Mouse (Mus musculus): Measurements from ENCODE around the gene Sgip1. TPM values are rescaled to one million over a fixed set of nuclear protein-coding genes. Genes with fewer than 3 reads are reported as not detected.

The Sgip1 gene
- polyA plus RNA-seq, 1 experiment from 2014 or later = 0.99 TPM

DNA sequence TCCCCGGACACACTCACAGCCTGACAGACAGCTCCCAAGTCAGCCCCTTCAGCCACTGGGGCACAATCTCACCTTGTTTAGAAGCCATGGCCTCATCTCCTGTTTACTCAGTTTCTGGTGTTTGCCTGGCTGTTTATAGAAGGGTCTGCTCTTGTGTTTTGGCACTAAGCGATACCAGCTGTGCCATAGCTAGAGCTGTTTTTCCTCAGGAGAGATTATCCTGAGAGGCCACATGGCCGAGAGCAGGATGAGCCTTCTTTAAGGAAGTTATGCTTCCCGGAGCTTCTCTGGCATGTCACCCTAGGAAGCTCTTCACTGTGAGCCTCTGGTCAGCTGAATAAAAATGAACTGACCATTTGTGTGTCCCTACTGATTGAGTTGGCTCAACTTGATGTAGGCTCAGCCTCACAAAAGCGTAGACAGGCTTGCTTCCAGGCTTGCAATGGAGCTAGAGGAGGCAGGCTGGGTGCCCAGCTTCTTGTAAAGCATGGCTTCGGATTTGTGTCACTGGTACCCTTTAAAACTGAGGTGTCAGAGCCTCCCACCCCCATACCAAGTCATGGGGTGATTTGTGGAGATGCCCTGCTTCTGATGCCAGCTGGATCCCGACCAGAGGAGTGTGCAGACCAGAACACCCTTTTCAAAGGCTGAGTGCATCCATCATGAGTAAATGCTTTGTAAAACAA, 42.1 kb downstream of the Sgip1 start:
- WGBS (ENCODE audit: insufficient replicate concordance) = 59% methylated on average over 7 of the region's 7 CpGs
- ATAC-seq = no peak
- Histone ChIP-seq H3K27me3 (replicated peaks) (no peaks in the 10 kb centered on the region), H3K4me2 (no peak overlapping the region), H3K9me3 (replicated peaks) (no peaks in the 10 kb centered on the region), H3K9ac (no peak overlapping the region), H3K4me1 (no peaks in the 10 kb centered on the region), H3K27ac (no peak overlapping the region), H3K4me3 (no peak overlapping the region), H3K36me3 (no peaks in the 10 kb centered on the region)

DNA sequence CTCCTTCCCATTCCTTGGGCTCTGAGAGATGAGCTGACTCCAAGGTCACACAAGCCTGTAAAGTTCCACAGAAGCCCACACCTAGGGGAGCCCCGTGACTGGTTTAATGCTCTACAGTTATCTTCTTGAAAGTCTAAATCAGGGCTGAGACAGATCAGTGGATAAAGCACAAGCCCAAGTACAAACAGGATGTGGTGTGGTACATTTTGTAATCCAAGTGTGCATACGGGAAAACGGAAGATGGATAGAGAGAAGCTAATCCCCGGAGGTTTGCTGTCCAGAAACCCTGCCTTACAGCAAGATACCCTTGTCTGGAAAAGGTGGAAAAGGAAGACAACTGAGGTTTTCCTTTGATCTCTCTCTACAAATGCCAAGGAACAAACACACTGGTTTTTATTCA, 44.1 kb downstream of the Sgip1 start:
- Histone ChIP-seq H3K9ac (no peak overlapping the region), H3K27me3 (replicated peaks) (no peaks in the 10 kb centered on the region), H3K4me2 (no peak overlapping the region), H3K4me1 (no peaks in the 10 kb centered on the region), H3K36me3 (no peaks in the 10 kb centered on the region), H3K4me3 (no peak overlapping the region), H3K27ac (no peak overlapping the region), H3K9me3 (replicated peaks) (no peaks in the 10 kb centered on the region)
- no peak for ATAC-seq
- 49% methylated on average over 4 of the region's 4 CpGs for WGBS (ENCODE audit: insufficient replicate concordance)

DNA sequence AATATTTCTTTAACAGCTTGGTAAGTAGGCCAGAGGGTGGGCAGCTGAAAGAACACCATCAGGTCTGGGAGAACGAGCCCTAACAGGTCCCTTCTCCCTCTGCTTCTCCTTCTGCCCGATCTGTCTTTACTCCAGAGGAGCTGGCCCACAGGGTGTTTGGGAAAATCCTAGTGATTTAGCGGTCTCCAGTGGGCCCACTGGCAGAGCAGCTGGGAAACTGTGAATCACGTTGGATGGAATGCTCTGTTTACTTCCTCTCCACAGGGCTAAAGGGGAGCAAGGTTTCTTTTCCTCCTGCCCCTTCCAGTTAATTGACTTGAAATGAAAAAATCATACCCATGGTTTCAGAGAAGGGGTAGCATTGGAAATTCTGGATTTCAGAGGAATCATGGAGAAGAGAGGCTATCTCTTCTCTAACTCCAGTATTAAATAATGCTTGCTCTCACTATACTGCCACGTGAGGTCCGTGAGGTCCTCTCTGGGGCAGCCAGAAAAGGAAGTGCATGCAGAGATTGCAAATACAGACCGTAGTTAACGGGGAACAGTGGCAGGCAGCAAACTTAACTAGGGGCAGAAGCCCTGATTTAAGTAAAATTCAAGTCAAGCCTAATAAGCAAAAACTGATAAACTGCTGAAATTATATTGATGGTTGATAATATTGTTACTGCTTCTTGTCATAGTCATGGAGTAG, 51.1 kb downstream of the Sgip1 start:
- Histone ChIP-seq H3K4me1 (no peaks in the 10 kb centered on the region), H3K9me3 (replicated peaks) (no peaks in the 10 kb centered on the region), H3K27ac (no peak overlapping the region), H3K36me3 (no peaks in the 10 kb centered on the region), H3K9ac (no peak overlapping the region), H3K4me2 (no peak overlapping the region), H3K4me3 (no peak overlapping the region), H3K27me3 (replicated peaks) (no peaks in the 10 kb centered on the region)
- no peak for ATAC-seq
- 41% methylated on average over 8 of the region's 8 CpGs for WGBS (ENCODE audit: insufficient replicate concordance)

DNA sequence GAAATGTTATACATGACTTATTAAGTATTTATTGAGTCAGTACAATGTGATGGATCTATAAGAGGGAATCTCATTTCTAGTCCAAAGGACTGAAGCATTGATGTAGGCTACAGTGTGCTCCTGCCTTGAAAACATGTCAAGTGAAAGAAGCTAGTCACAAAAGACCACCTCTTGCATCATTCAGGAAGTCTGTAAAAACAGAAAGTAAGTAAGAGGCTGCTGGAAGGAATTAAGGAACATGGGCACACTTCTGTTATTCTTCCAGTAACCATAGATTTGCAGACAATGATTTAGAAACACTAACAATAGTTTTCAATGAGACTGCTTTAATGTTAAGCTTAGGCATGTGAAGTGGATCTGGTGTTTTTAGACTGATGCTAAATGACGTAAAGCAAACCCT, 60.4 kb downstream of the Sgip1 start:
- Histone ChIP-seq H3K4me2 (no peak overlapping the region), H3K27me3 (replicated peaks) (no peaks in the 10 kb centered on the region), H3K36me3 (no peaks in the 10 kb centered on the region), H3K27ac (no peak overlapping the region), H3K9me3 (replicated peaks) (no peaks in the 10 kb centered on the region), H3K4me3 (no peak overlapping the region), H3K9ac (no peak overlapping the region), H3K4me1 (no peaks in the 10 kb centered on the region)
- no peak for ATAC-seq
- 67% methylated on average over 1 of the region's 1 CpGs for WGBS (ENCODE audit: insufficient replicate concordance)

DNA sequence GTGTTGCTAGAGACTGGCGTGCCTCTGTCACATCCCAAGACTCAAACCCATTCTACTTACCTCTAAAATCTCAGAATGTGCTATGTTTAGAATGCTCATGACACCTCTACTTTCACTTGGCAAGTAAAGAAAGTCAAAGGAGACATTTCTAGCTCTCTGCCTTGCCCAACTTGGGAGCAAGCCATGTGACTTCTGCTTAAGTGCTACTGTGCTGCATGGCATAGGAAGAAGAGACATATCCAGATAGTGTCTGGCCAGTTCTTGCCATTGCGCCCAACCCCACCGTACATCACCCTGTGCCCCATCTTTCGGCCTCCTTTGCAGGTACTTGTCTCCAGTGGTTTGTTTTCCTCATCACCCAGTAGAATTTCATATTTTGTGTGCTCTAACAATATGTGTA, 60.8 kb downstream of the Sgip1 start:
- WGBS (ENCODE audit: insufficient replicate concordance) = 80% methylated on average over 4 of the region's 4 CpGs
- H3K4me2 ChIP-seq = no peak overlapping the region
- no peak overlapping the region for H3K27ac ChIP-seq
- no peak overlapping the region for H3K4me3 ChIP-seq
- no peaks in the 10 kb centered on the region for H3K4me1 ChIP-seq
- H3K36me3 ChIP-seq = no peaks in the 10 kb centered on the region
- H3K27me3 ChIP-seq (replicated peaks) = no peaks in the 10 kb centered on the region
- H3K9me3 ChIP-seq (replicated peaks) = no peaks in the 10 kb centered on the region
- ATAC-seq = no peak
- no peak overlapping the region for H3K9ac ChIP-seq

DNA sequence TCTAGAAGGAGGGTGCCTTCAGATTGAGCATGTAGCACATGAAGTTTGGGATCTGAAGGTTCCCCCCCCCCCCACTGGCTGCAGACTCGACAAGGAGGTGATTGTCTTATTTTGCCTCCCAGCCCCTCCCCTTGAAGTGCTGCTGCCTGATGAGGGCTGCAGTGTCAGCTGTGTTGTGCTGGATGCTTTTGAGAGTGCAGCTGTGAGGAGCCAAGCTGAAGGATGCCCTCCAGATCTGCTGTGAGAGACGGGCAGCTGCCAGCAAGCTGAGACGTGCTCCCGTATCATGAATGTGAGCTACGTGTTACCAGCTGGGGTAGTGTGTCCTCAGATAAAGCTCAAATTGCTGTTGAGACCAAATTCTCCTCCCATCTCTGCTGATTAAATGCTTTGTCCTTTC, 63.5 kb downstream of the Sgip1 start:
- Histone ChIP-seq H3K4me2 (no peak overlapping the region), H3K4me3 (no peak overlapping the region), H3K27me3 (replicated peaks) (no peaks in the 10 kb centered on the region), H3K36me3 (no peaks in the 10 kb centered on the region), H3K9me3 (replicated peaks) (no peaks in the 10 kb centered on the region), H3K9ac (no peak overlapping the region), H3K27ac (no peak overlapping the region), H3K4me1 (no peaks in the 10 kb centered on the region)
- WGBS (ENCODE audit: insufficient replicate concordance) = 58% methylated on average over 5 of the region's 5 CpGs
- ATAC-seq = no peak

DNA sequence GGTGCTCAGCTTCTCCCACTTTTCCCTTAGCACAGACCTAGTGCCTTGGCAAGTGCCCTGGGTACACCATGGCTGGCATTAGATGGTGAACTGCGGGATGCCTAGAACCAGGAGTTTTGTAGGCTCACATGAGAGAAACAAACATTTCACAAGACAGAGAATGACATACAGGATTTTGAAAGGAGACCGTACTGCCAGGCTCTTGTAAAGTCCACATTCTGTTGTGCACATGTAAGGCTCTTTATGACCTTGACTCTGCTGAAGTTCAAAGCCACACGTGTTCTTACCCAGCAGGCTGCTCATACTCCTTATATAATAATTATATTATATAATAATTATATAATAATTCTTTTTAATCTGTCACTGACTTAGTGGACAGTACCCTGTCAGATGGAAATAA, 65.9 kb downstream of the Sgip1 start:
- no peak overlapping the region for H3K4me2 ChIP-seq
- peaks cover 5% of the 10 kb centered on the region; the same call in 1 of the 2 replicates for H3K4me1 ChIP-seq
- ATAC-seq = no peak
- H3K4me3 ChIP-seq = no peak overlapping the region
- no peaks in the 10 kb centered on the region for H3K9me3 ChIP-seq (replicated peaks)
- H3K9ac ChIP-seq = no peak overlapping the region
- H3K27me3 ChIP-seq (replicated peaks) = no peaks in the 10 kb centered on the region
- no peak overlapping the region for H3K27ac ChIP-seq
- H3K36me3 ChIP-seq = no peaks in the 10 kb centered on the region
- WGBS (ENCODE audit: insufficient replicate concordance) = 61% methylated on average over 3 of the region's 3 CpGs

DNA sequence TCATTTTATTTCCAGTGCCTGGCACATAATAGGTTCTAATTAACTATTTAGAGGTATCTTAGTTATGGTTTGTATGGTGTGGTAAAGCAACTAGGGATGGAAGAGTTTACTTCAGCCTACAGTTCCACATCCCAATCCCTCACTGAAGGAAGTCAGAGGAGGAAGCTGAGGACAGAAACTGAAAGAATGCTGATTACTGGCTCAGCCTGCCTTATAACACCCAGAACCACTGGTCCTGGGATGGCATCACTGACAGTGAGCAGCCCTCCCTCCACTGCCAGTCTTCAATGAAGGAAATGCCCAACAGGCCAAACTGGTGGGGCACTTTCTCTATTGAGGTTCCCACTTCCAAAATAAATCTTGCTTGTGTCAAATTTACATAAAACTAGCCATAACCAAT, 67.2 kb downstream of the Sgip1 start:
- H3K4me1 ChIP-seq = peaks cover 5% of the 10 kb centered on the region; the same call in 1 of the 2 replicates
- H3K4me3 ChIP-seq = no peak overlapping the region
- H3K9me3 ChIP-seq (replicated peaks) = no peaks in the 10 kb centered on the region
- H3K27me3 ChIP-seq (replicated peaks) = no peaks in the 10 kb centered on the region
- no peak overlapping the region for H3K4me2 ChIP-seq
- no peak overlapping the region for H3K9ac ChIP-seq
- H3K27ac ChIP-seq = no peak overlapping the region
- no peak for ATAC-seq
- H3K36me3 ChIP-seq = no peaks in the 10 kb centered on the region

DNA sequence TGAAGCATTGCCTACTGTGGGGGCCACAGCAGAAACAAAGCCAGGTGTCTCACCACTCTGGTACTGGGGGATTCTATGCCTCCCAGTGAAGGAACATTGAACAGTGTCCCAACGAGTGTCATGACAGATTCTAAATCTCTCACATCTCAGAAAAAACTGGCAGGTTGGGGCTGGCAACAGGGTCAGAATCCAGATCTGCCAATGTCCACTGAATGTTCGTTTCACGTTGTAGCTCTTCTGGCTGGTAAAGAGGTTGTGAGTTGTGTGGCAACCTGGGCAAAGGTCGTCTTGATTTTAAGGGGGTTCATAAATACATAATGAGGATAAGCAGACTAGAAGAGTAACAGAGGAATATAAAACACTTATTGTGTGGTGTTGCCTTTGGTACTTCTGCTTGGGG, 68.2 kb downstream of the Sgip1 start:
- H3K4me2 ChIP-seq = no peak overlapping the region
- ATAC-seq = no peak
- H3K9ac ChIP-seq = no peak overlapping the region
- WGBS (ENCODE audit: insufficient replicate concordance) = 66% methylated on average over 4 of the region's 4 CpGs
- no peak overlapping the region for H3K27ac ChIP-seq
- no peaks in the 10 kb centered on the region for H3K9me3 ChIP-seq (replicated peaks)
- H3K27me3 ChIP-seq (replicated peaks) = no peaks in the 10 kb centered on the region
- no peak overlapping the region for H3K4me3 ChIP-seq
- no peaks in the 10 kb centered on the region for H3K36me3 ChIP-seq
- H3K4me1 ChIP-seq = peaks cover 5% of the 10 kb centered on the region; the same call in 1 of the 2 replicates

DNA sequence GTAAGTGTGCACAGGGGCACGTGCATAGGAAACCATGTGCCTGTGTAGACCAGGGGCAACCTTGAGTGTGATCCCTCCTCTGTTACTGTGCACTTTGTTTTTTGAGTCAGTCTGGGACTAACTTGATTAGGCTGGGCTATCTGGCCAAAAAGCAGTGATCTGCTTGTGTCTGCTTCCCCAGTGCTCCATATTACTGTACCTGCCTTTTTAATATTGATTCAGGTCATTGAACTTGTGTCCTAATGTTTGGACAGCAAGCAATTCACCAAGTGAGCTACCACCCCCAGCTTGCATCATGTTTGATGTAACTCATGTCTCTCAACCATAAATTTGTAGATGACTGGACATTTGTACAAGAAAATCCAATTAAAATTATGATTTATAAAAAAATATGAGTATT, 69.2 kb downstream of the Sgip1 start:
- Histone ChIP-seq H3K36me3 (no peaks in the 10 kb centered on the region), H3K27ac (no peak overlapping the region), H3K4me3 (no peak overlapping the region), H3K9ac (no peak overlapping the region), H3K27me3 (replicated peaks) (no peaks in the 10 kb centered on the region), H3K4me1 (peaks cover 5% of the 10 kb centered on the region; the same call in 1 of the 2 replicates), H3K4me2 (no peak overlapping the region), H3K9me3 (replicated peaks) (no peaks in the 10 kb centered on the region)
- ATAC-seq = no peak
- WGBS (ENCODE audit: insufficient replicate concordance) = 43% methylated on average over 1 of the region's 1 CpGs

DNA sequence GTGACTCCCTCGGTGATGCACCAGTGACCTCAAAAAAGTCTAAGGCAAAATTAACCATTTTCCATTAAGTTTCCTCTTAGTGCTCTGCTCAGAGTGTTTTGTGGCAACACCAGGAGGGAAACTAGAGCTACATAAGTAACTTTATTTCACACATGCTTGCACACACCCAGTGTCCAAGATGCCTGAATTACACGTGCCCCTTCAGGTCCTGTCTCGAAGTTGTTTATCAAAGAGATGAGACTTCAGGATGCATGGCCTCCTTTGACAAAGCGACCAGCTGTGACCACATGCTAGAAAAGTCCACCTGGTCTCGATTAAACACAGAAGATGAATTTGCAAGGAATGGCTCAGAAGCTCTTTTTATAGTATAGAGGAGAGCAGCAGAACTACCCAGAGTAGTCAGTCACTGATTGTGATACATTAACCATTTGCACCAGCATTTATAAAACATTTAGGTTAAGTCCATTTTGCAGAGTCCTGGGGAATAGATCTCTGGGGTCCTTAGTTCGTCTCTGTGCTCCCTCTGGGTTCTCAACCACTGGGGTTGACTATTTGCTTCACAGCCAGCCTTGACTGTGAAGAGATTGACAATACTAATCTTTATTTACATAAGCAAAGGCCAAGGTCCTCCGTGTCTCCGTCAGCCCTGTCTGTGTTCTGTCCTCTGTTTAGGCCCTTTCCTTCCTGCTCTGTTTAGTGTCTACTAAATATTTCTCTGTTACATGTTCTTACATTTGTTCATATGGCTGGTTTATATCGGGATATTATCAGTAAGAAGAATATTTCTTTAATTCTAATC, 70.1 kb downstream of the Sgip1 start:
- Histone ChIP-seq H3K9me3 (replicated peaks) (no peaks in the 10 kb centered on the region), H3K4me2 (no peak overlapping the region), H3K4me1 (peaks cover 5% of the 10 kb centered on the region; the same call in 1 of the 2 replicates), H3K9ac (no peak overlapping the region), H3K27ac (0 out of 2 replicates have a peak overlapping the region, but pooled peaks have one; percentile 17), H3K4me3 (no peak overlapping the region), H3K36me3 (no peaks in the 10 kb centered on the region), H3K27me3 (replicated peaks) (no peaks in the 10 kb centered on the region)
- WGBS (ENCODE audit: insufficient replicate concordance) = 52% methylated on average over 9 of the region's 9 CpGs
- peak; percentile 51; the same call in 1 of the 2 replicates for ATAC-seq

DNA sequence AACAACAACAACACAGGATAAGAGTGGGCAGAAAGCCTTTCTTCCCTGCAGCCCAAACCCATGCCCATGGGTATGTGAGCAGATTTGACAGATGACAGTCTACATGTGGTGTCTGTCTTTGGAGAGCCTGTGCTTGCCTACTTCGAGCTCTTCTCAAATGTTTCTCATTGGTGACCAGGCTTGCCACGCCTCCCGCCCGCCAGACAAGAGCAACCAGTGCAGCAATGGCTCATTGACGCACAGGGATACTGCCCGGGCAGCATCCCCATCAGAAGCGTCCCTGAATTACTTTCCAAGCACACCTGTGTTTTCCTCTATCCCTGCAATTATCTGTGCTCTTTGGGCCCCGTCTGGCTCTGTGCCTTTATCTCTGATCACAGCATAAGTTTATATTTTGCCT, 72.2 kb downstream of the Sgip1 start:
- ATAC-seq = no peak
- Histone ChIP-seq H3K9me3 (replicated peaks) (no peaks in the 10 kb centered on the region), H3K4me2 (no peak overlapping the region), H3K4me3 (no peak overlapping the region), H3K9ac (no peak overlapping the region), H3K4me1 (peaks cover 5% of the 10 kb centered on the region; the same call in 1 of the 2 replicates), H3K27ac (no peak overlapping the region), H3K36me3 (no peaks in the 10 kb centered on the region), H3K27me3 (replicated peaks) (no peaks in the 10 kb centered on the region)
- 76% methylated on average over 8 of the region's 8 CpGs for WGBS (ENCODE audit: insufficient replicate concordance)
